Mouse (Mus musculus) CH12.LX (cell line): ENCODE data around the gene Ccdc167.

ENCODE experiments used
- CHD1 ChIP-seq: IDR thresholded peaks from 2 replicates; pipeline ENCODE4 v1.6.1; 2012; ENCODE audit warnings: low read depth, low read length, improper control_type of control experiment, inconsistent platforms
- CTCF ChIP-seq, 2 experiments: IDR thresholded peaks in 1 of 2; conservative IDR thresholded peaks in 1 of 2; 2 replicates each; pipeline ENCODE4 v1.5.1; 2011 to 2012; ENCODE audit warnings: low read depth in 2 of 2, low read length in 2 of 2, improper control_type of control experiment in 1 of 2, inconsistent platforms in 1 of 2, mild to moderate bottlenecking in 1 of 2, moderate library complexity in 1 of 2
- E2F4 ChIP-seq: IDR thresholded peaks from 2 replicates; pipeline ENCODE4 v1.6.1; 2011; ENCODE audit warnings: low read depth, low read length, improper control_type of control experiment; ENCODE audit not compliant: insufficient replicate concordance
- EP300 ChIP-seq: IDR thresholded peaks from 2 replicates; pipeline ENCODE4 v1.6.1; 2011; ENCODE audit warnings: low read length, improper control_type of control experiment
- HCFC1 ChIP-seq: IDR thresholded peaks from 2 replicates; pipeline ENCODE4 v1.6.1; 2012; ENCODE audit warnings: low read depth, mild to moderate bottlenecking, inconsistent platforms, low read length, improper control_type of control experiment
- MAZ ChIP-seq: IDR thresholded peaks from 2 replicates; pipeline ENCODE4 v1.6.1; 2012; ENCODE audit warnings: low read depth, mild to moderate bottlenecking, inconsistent platforms, low read length, improper control_type of control experiment, moderate library complexity
- NRF1 ChIP-seq: IDR thresholded peaks from 2 replicates; pipeline ENCODE4 v1.6.1; 2014; ENCODE audit warnings: low read depth, mild to moderate bottlenecking, inconsistent platforms, low read length, improper control_type of control experiment, moderate library complexity
- POLR2A ChIP-seq: IDR thresholded peaks from 2 replicates; pipeline ENCODE4 v1.6.1; 2011; ENCODE audit warnings: low read depth, mild to moderate bottlenecking, improper control_type of control experiment, low read length
- SIN3A ChIP-seq: IDR thresholded peaks from 2 replicates; pipeline ENCODE4 v1.6.1; 2012; ENCODE audit warnings: low read length, improper control_type of control experiment, inconsistent platforms
- TCF12 ChIP-seq: IDR thresholded peaks from 2 replicates; pipeline ENCODE4 v1.6.1; 2014; ENCODE audit warnings: low read depth, mild to moderate bottlenecking, inconsistent platforms, low read length, improper control_type of control experiment
- UBTF ChIP-seq: IDR thresholded peaks from 2 replicates; pipeline ENCODE4 v1.6.1; 2012; ENCODE audit warnings: low read depth, mild to moderate bottlenecking, inconsistent platforms, low read length, improper control_type of control experiment, moderate library complexity
- ZC3H11A ChIP-seq: IDR thresholded peaks from 2 replicates; pipeline ENCODE4 v1.6.1; 2012; ENCODE audit warnings: low read depth, mild to moderate bottlenecking, inconsistent platforms, low read length, improper control_type of control experiment
- ZNF384 ChIP-seq: IDR thresholded peaks from 2 replicates; pipeline ENCODE4 v1.6.1; 2012; ENCODE audit warnings: low read depth, low read length, improper control_type of control experiment, inconsistent platforms

GRCm38 (mm10) chr17:29693571-29693970 is 23.3 kb downstream of the Ccdc167 start:
- TF ChIP-seq CHD1: no peak
- TF ChIP-seq NRF1: no peak
- no peak for TF ChIP-seq CTCF (conservative IDR thresholded peaks at IDR 0.05 in 1 of 2, IDR thresholded peaks at IDR 0.05 in 1 of 2; ENCODE audit: low read depth in 2 of 2, low read length in 2 of 2)
- no peak for TF ChIP-seq POLR2A
- no peak for TF ChIP-seq SIN3A
- no peak for TF ChIP-seq MAZ
- no peak for TF ChIP-seq E2F4
- TF ChIP-seq TCF12: no peak
- TF ChIP-seq ZC3H11A: no peak
- no peak for TF ChIP-seq EP300
- TF ChIP-seq ZNF384: no peak
- no peak for TF ChIP-seq HCFC1
- TF ChIP-seq UBTF: no peak
